Mouse (Mus musculus) C2C12 (cell line): Measurements from ENCODE around the gene Ntrk2.

Experiments used
- CTCF ChIP-seq: IDR thresholded peaks from one replicate; pipeline ENCODE4 v1.5.1; 2011; ENCODE audit not compliant: control insufficient read depth, insufficient read depth, insufficient read length
- MAX ChIP-seq: IDR thresholded peaks from one replicate; pipeline ENCODE4 v1.6.1; 2011; ENCODE audit warnings: mild to moderate bottlenecking, control low read depth
- USF1 ChIP-seq: IDR thresholded peaks from one replicate; pipeline ENCODE4 v1.6.1; 2011; ENCODE audit warnings: low read depth, mild to moderate bottlenecking, control low read depth, moderate library complexity

- no peak for TF ChIP-seq CTCF
- no peak for TF ChIP-seq MAX
- no peak for TF ChIP-seq USF1
Observed at GRCm38 (mm10) chr13:59076489-59076888, 270.1 kb downstream of the Ntrk2 start.
